Mouse (Mus musculus): ENCODE results near the gene Cobll1.

GRCm38 (mm10) chr2:65181736-65182135 lies 57.5 kb downstream of the Cobll1 start:
- TF ChIP-seq CTCF (IDR thresholded peaks at IDR 0.05; ENCODE audit: control insufficient read depth, insufficient read depth, low read length) (no peak), POLR2A (IDR thresholded peaks at IDR 0.05; ENCODE audit: borderline replicate concordance, control insufficient read depth, low read depth, low read length) (no peak)

Data from bone marrow, adult 2 months (tissue).